Mouse (Mus musculus): ENCODE results near the gene Actr5.

The Actr5 gene

GRCm38 (mm10) chr2:158614418-158614955 lies 10.2 kb upstream of the Actr5 start:
- DNase-seq (ENCODE audit: low spot score): no peak

GRCm38 (mm10) chr2:158615161-158615680 lies 9.5 kb upstream of the Actr5 start:
- no peak for DNase-seq (ENCODE audit: low spot score)

GRCm38 (mm10) chr2:158615702-158616101 lies 9.0 kb upstream of the Actr5 start:
- no peak for DNase-seq (ENCODE audit: low spot score)

GRCm38 (mm10) chr2:158616296-158616695 lies 8.4 kb upstream of the Actr5 start:
- DNase-seq (ENCODE audit: low spot score): no peak

GRCm38 (mm10) chr2:158616790-158617189 lies 7.9 kb upstream of the Actr5 start:
- DNase-seq (ENCODE audit: low spot score): no peak

- peak; percentile 44 for DNase-seq (ENCODE audit: low spot score)
Observed at GRCm38 (mm10) chr2:158625231-158625630, 543 bp downstream of the Actr5 start.

- no peak for DNase-seq (ENCODE audit: low spot score)
Observed at GRCm38 (mm10) chr2:158625697-158626096, 1.0 kb downstream of the Actr5 start.

- peak; percentile 71 for DNase-seq (ENCODE audit: low spot score)
Observed at GRCm38 (mm10) chr2:158628858-158629257, 4.2 kb downstream of the Actr5 start.

- peak; percentile 73 for DNase-seq (ENCODE audit: low spot score)
Observed at GRCm38 (mm10) chr2:158629414-158629813, 4.7 kb downstream of the Actr5 start.

- DNase-seq (ENCODE audit: low spot score): no peak
Observed at GRCm38 (mm10) chr2:158631873-158632272, 7.2 kb downstream of the Actr5 start.

GRCm38 (mm10) chr2:158641869-158642268 lies 17.2 kb downstream of the Actr5 start:
- DNase-seq (ENCODE audit: low spot score): peak; percentile 73

- DNase-seq (ENCODE audit: low spot score): no peak
Observed at GRCm38 (mm10) chr2:158642587-158642986, 17.9 kb downstream of the Actr5 start.

GRCm38 (mm10) chr2:158643791-158644190 lies 19.1 kb downstream of the Actr5 start:
- no peak for DNase-seq (ENCODE audit: low spot score)

- no peak for DNase-seq (ENCODE audit: low spot score)
Observed at GRCm38 (mm10) chr2:158651159-158651908, 26.6 kb downstream of the Actr5 start.

GRCm38 (mm10) chr2:158652985-158653384 lies 28.3 kb downstream of the Actr5 start:
- DNase-seq (ENCODE audit: low spot score): peak; percentile 77

GRCm38 (mm10) chr2:158654717-158655116 lies 30.0 kb downstream of the Actr5 start:
- no peak for DNase-seq (ENCODE audit: low spot score)

- DNase-seq (ENCODE audit: low spot score): no peak
Observed at GRCm38 (mm10) chr2:158655806-158656205, 31.1 kb downstream of the Actr5 start.

- DNase-seq (ENCODE audit: low spot score): peak; percentile 74
Observed at GRCm38 (mm10) chr2:158658822-158659221, 34.1 kb downstream of the Actr5 start.

- no peak for DNase-seq (ENCODE audit: low spot score)
Observed at GRCm38 (mm10) chr2:158659346-158659745, 34.7 kb downstream of the Actr5 start.

GRCm38 (mm10) chr2:158665098-158665497 lies 40.4 kb downstream of the Actr5 start, which contains the start of gene Ppp1r16b:
Ppp1r16b (plus strand) TSS chr2:158665398.
- no peak for DNase-seq (ENCODE audit: low spot score)

GRCm38 (mm10) chr2:158666071-158666800 lies 41.5 kb downstream of the Actr5 start:
- no peak for DNase-seq (ENCODE audit: low spot score)

- peak; percentile 88 for DNase-seq (ENCODE audit: low spot score)
Observed at GRCm38 (mm10) chr2:158667022-158667670, 42.5 kb downstream of the Actr5 start.

All from MN1 (cell line).